Mouse (Mus musculus) mouse embryonic stem cell (cell line): ENCODE measurements around the gene Nup133.

Experiments used
- in situ Hi-C, 2 experiments: fragments of 300-500 bp; cut with MboI; formaldehyde crosslinking; loops; 1 replicate in 1 of 2; 3 replicates in 1 of 2; pipeline ENCODE4 v1.14.3; 2019 to 2020; ENCODE audit warnings: low sequenced_read_pairs in 2 of 2, low pct_unique_long_range_greater_than_20kb in 1 of 2, mixed read lengths in 1 of 2; ENCODE audit not compliant: unreplicated experiment in 1 of 2

Gene Nup133

DNA sequence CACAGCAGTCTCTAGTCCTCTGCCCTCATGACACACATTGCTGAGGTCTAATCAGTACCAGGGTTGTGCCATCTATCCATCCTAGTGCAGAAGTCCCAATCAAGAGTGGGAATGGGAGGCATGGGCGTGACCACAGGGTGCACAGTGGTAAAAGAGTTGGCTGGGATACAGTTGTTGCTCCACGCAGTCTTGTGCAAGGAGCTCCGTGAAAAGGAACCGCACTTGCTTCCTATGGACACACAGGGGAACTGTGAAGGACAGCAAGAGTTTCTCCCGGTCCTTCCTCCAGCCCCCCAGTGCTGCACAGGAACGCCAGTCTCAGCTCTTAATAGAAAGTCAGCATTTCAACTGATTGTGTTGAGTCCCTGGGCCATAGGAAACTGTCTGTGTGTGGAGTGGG is 10.4 kb upstream of the Nup133 start:
- in situ Hi-C loops: no loop called here

DNA sequence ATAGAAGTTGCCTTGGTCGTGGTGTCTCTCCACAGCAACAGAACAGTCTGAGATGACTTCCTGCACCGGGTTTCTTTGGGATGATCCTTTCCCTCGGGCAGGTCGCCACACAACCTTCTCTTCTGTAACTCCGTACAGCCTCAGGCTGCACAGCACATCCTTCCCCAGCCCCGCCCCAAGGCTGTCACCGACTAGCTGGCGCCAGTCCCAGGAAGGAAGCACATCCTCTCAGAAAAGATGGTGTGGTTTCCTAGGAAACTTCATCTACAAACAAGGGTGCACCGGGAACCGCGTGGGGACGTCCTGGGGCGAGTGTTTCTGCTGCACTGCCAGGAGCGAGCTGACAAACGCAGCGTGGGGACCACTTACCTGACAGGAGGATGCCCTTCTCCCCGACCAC is 9.1 kb upstream of the Nup133 start:
- in situ Hi-C loops: no loop called here

DNA sequence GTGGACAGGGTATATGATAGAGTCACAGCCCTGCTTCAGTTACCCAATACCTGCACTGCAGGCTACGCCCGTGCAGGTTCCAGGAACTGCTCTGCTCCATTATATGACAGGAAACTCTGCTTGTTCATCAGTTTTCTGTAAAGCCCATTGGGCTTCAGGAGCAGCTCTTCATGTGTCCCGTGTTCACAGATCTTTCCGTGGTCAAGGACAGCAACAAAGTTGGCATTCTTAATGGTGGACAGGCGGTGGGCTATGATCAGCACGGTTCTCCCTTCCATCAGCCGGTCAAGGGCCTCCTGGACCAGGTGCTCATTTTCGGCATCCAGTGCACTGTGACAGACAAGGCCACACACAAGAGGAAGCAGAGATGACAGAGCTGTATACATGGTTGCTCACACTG is 5.2 kb upstream of the Nup133 start:
- in situ Hi-C loops: no loop called here

DNA sequence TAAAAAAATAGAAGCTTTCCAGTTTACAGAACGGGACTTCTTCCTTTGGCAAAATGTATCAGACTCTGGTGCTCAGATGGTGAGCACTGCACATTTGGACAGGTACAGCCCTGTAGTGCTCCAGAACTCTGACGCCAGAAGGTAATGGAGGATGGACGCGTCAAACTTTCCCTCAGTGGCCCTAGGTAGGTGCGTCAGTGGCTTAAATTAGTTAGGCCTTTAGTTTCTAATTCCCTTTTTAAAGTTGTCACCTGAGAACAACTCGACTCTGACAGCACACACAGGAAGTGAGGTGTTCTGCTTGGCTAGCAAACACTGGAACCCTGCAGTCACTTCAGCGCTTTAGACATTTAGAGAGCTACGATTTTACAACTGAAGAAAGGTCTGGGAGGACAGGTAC is 4.6 kb upstream of the Nup133 start:
- in situ Hi-C loops: no loop called here

DNA sequence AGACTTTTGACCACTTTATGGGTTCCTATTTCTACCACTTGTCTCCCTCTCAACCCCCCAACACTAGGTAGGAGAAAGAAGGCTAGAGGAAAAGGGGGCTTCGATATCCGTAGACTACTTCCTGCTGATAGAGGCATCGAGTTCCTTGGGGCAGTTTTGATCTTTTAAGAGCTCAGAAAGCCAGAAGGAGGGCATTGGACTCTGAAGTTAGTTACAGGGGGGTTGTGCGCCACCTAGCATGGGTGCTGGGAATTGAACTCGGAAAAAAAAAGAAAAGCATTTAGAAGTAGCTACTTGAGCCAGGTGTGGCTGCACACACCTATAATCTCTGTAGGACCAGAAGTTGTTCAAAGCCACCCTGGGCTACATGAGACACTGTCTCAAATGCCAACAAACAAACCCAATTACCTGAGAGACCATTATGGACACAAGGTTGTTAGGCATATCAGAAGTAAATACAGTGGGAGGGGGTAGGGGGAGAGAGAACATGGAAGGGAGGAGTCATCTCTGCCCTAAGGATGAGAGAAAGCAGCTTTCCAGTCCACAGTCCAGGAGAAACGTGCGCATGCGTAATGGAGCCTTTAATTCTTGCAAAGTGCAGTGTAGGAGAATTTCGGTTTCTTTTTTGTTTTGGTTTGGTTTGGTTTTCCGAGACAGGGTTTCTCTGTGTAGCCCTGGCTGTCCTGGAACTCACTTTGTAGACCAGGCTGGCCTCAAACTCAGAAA is 1.2 kb upstream of the Nup133 start:
- in situ Hi-C loops: no loop called here

DNA sequence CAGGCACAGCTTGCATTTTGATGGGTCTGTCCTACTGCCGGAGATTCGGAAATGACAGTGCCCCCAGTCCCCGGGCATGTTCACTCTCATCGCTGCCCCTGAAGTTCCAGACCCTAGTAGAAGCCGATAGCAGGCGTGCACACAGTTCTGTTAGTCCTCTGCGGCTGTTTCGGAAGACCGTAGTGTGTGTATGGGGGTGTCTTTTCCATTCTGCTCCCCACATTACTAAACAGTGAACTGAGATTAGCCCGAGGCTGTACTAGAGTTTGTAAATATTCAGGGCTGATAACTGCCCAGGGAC is 571 bp upstream of the Nup133 start:
- in situ Hi-C loops: no loop called here

DNA sequence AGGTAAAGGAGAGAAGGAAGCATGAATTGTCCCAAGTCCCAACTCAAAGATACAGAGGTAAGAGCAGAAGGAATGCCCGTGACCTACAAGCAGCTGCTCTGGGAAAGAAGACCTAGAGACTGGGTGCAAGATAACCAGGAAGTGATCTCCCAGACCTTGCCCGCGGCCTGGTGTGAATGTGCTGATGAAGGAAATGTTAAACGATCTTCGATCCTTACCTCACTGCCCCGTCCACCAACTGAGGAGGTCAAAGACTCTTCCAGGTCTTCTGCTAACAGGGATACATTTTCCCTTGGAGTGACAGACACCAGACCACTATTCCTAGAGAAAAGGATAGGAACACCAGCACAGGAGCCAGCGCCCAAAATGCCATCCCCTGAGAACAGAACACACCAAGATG is 20.0 kb downstream of the Nup133 start:
- in situ Hi-C loops: no loop called here

DNA sequence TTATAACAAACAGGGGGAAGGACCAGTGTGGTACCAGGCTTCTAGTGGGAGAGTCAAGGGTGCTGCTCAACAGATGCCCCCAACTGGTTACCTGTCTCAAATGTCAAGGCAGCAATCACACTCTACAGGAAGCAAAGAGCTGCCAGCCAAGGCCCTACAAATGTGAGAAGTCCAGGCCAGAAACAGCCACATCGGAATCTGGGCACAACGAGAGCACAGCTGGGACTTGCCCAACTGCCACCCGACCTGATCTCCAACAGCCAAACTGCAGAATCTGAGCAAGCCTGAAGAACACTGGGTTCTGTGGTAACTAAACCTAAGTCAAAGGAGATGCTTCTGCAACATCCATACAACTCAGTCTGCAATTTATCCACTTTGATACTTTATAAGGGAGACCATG is 23.4 kb downstream of the Nup133 start:
- in situ Hi-C loops: no loop called here

DNA sequence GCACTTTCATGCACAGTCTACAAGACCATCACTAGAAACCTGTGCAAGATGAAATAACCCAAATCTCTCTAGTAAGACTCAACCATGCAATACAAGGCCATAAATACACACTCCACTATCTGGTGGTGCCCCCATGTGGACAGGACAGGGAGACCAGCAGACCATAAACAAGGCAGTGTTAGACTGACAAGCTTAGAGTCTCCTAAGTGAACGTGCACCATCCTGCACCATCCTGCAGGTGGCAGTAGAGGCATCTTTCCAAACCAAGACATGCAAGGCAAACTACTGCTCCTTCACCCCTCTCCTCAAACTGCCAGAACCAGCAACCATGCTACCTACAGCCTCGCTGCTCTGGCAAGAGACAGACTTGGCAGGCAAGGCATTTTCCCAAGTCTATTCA is 24.3 kb downstream of the Nup133 start:
- in situ Hi-C loops: loop anchor here in 1 of 2 experiments (25.0 kb wide), 1 partner anchor 438 kb away; no protein-coding TSS in a partner anchor

DNA sequence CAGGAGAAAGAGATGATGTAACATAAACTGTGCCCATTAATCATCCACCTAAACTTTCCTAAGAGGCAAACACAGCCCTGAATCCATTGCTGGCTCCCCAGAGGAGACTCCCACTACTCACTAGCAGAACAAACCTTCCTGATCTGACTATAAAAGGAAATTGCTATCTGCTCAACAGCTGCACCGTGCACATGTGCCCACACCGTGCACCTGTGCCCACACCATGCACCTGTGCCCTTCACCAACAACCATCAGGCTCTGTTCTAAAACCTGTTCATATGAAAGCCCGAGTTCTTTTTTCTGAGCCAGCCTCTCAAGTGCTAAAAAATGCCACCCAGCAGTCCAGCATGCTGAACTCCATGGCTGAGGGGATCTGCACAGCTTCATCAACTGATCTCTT is 34.4 kb downstream of the Nup133 start:
- in situ Hi-C loops: loop anchor here in 1 of 2 experiments (25.0 kb wide), 1 partner anchor 448 kb away; no protein-coding TSS in a partner anchor

DNA sequence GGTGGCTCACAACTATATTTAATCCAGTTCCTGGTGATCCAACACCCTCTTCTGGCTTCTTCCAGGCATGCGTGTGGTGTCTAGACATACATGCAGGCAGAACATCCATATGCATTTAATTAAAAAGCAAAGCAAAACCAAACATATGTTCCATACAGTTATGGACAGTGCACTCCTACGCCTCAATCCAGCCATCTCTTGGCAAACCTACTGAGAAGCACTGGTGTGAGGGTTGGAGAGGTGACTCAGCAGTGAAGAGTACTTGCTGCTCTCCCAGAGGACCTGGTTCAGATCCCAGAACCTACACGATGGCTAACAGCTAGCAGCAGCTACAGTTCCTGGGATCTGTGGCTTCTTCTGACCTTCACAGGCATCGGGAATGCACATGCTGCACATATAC is 36.8 kb downstream of the Nup133 start:
- in situ Hi-C loops: loop anchor here in 1 of 2 experiments (25.0 kb wide), 1 partner anchor 450 kb away; no protein-coding TSS in a partner anchor

DNA sequence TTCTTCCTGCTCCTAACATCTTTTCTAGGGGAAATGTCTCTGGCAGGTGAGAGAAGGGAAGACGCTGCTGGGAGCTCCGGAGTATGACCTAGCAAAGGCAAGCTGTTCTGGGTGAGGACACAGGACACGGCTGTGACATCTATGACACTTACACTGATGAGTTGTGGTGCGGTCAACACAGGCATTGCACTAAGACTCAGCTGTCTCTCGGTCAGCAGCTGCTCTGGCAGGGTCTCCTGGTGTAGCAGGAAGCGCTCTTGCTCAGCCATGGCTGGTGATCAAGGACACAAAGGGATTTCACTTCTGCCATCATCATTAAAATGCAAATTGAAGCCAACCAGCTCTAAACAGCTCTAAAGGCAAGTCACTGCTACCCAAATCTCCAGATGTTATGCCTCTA is 41.5 kb downstream of the Nup133 start:
- in situ Hi-C loops: loop anchor here in 1 of 2 experiments (25.0 kb wide), 1 partner anchor 455 kb away; no protein-coding TSS in a partner anchor

DNA sequence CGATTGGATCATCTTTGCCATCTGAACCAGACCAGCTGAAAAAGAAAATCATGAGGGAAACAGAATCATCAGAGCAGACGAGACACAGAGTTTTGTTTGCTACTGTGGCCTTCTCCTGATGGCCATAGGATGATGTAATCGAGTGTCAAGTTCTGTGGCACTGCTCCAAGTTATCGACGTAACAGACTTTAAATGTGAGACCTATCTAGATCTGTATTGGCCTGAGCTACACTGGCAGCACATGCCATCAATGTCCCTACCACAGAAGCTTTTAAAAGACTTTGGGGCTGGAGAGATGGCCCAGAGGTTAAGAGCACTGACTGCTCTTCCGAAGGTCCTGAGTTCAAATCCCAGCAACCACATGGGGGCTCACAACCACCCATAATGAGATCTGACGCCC is 46.4 kb downstream of the Nup133 start:
- in situ Hi-C loops: loop anchor here in 1 of 2 experiments (25.0 kb wide), 1 partner anchor 460 kb away; no protein-coding TSS in a partner anchor

DNA sequence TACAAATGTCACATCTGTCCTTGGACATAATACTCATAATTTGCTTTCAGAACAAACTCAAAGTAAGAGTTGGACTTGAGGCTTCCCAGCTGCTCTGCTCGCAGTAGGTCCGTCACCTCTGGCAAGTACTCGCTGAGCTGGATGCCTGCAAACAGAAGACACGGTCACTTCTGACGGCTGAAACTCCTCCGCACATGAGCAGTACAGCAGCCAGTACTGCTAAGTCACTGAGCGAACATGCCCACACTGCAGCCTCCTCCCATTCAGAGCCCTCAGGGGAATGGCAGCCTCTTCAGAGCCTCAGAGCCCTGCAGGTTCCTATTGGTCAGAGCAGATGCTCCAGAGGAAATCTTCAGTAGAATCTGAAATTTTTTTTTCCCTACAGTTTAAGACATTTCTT is 49.7 kb downstream of the Nup133 start:
- in situ Hi-C loops: no loop called here

DNA sequence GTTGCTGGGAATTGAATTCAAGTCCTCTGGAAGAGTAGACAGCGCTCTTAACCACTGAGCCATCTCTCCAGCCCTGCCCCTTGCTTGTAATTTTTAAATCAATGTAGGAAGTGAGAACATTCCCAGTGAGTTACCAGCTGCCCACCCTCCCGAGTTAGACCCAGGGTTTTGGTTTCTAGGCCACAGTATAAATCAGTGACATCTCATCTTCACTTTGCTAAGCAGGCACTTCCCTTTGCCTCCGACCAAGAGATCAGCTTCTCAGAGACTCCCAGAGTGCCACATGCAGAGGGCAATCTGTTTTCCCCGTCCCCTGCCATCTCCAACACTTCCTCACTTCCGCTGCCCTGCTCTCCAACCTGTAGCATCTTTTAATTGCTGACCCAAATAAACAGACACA is 50.5 kb downstream of the Nup133 start:
- in situ Hi-C loops: no loop called here

DNA sequence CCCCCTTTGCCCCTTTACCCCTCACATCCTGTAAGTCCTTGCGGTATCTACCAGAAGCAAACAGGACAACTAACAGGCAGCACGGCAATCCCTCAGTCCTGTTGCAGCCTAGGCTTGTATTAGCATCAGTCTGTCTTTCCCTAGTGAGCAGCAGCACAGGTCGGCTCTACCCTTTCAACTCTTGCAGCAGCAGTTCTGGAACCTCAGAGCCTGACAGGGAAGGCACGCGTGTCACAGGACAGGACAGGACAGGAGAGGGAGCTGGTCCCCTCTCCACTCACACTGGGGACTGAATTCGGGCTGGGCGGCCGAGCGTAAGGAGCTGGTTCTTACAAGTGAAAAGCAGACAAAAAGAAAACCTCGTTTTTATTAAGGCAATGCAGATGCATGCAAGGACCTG is 52.3 kb downstream of the Nup133 start:
- in situ Hi-C loops: no loop called here

DNA sequence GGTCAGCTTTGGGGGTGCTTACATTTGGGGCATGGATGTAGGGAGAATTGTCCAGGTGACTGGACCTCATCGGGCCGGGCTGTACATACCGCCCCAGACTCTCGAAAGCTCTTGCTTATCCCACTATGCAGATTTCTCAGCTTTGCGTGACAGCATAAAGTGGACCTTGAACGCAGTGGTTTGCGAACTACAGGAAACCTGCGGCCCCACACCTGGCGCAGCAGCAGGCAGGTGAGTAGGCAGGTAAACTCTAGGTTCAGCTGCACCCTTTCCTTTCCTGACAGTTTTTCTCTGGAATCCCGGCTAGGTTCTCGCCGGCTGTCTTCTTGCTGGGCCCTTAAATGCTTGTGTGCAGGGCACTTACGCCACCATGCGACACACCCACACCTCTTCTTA is 52.7 kb downstream of the Nup133 start:
- in situ Hi-C loops: no loop called here

DNA sequence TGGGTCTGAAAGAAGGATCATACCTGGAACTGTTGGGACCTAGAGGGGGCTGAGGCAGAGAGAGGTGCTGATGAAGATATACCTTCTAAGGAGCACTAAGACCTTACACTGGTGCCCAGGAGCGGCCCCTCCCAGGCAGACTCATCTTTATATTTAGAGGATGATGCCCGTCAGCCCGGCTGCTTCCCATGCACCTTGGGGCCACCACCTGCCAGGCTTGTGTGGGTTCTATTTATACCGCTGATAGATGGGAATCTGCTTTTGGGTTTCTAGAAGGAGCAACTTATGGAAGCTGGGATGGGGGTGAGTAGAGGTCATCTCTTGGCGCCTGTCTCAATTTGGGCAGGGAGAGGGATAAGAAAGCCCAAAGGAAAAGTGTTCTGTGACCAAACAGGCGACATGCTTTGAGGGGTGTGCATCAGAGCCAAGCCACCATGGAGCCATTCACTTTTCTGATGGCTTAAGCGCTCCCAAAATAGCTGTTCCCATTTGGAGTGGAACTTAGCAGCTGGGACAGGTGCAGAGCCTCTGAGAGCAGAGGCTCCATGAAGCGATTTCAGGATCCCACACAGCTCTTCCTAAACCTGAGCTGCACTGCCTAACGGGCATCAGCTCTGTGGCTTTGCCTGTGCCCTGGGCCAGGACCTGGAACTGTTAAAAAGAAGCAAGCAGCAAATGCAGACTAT is 53.2 kb downstream of the Nup133 start:
- in situ Hi-C loops: no loop called here

DNA sequence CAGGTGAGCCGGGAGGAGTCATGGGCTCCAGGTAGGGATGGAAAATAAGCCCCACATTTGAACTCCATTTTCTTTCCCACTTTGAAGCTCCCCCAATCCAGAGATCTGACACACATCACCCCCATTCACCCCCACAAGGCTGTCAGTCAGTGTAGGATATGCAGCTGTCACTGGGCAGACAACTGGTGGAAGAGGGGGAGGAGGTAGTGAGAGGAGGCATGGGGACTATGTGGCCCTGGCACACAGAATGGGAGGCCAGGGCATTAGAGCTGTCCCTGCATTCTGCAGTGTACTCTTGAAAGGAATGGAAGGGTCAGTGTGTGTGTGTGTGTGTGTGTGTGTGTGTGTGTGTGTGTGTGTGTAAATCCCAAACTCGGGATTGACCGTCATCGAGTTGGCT is 53.8 kb downstream of the Nup133 start:
- in situ Hi-C loops: no loop called here

DNA sequence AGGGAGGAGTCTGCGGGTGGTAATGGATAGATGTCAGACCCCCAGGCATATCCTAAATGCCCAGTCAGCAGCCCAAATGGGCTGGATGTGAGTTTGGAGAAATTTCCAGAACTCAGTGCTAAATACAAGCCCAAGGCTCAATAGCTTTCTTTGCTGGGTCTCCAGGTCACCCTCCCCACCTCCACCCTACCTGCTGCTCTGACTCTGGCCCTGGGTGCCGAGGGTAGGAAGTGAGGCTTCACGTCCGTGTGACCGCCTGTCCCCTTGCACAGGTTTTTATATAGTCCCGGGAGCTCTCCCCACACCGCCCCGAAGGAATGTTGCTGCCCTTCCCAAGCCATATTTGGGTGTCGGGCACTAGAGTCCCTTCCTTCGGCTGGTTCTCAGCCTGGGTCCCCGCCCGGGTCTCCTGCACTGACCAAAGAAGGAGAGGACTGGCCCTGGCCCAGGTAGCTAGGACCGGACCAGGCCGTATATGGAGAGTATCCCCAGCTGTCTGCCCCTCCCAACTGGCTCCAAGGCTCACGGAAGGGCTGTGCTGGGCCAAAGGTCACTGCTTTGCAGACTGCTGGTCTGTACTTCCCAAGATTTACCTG is 54.5 kb downstream of the Nup133 start, which contains the start of gene Acta1:
Gene Acta1, minus strand, starts transcription at position 250 of the 596 bp plus-strand sequence.
- in situ Hi-C loops: no loop called here
